Mouse (Mus musculus): ENCODE results near the gene Uqcrh. TPM values are rescaled to one million over a fixed set of nuclear protein-coding genes. Genes with fewer than 3 reads are reported as not detected.

Gene Uqcrh
- polyA plus RNA-seq, 1 experiment from 2014 or later: 583 TPM

Other genes with a start within 250 kb of the Uqcrh start
- gene Mob3c, start 247.0 kb downstream of the Uqcrh start, polyA plus RNA-seq (2014; fragmentation: Nextera tagmentation; extraction: Ambion mirVana): 3.1 and 3.9 TPM in 2 replicates
- 19.6 and 20.0 TPM in 2 replicates for gene Mknk1, start 235.9 kb downstream of the Uqcrh start, polyA plus RNA-seq (2014; fragmentation: Nextera tagmentation; extraction: Ambion mirVana)
- gene Kncn, start 190.7 kb downstream of the Uqcrh start, polyA plus RNA-seq (2014; fragmentation: Nextera tagmentation; extraction: Ambion mirVana): 0.31 TPM in 1 of 2 replicates, not detected in the other
- gene 6430628N08Rik, start 184.4 kb downstream of the Uqcrh start, polyA plus RNA-seq (2014; fragmentation: Nextera tagmentation; extraction: Ambion mirVana): not detected in 2 replicates
- 0.05 TPM in 2 replicates for gene Dmbx1, start 135.1 kb downstream of the Uqcrh start, polyA plus RNA-seq (2014; fragmentation: Nextera tagmentation; extraction: Ambion mirVana)
- gene Faah, start 57.1 kb downstream of the Uqcrh start, polyA plus RNA-seq (2014; fragmentation: Nextera tagmentation; extraction: Ambion mirVana): 7.0 and 7.3 TPM in 2 replicates
- 14.2 and 15.3 TPM in 2 replicates for gene Nsun4, start 21.2 kb downstream of the Uqcrh start, polyA plus RNA-seq (2014; fragmentation: Nextera tagmentation; extraction: Ambion mirVana)
- gene Lrrc41, start 198 bp upstream of the Uqcrh start, polyA plus RNA-seq (2014; fragmentation: Nextera tagmentation; extraction: Ambion mirVana): 67.9 and 74.0 TPM in 2 replicates
- 18.1 and 18.2 TPM in 2 replicates for gene Rad54l, start 48.6 kb upstream of the Uqcrh start, polyA plus RNA-seq (2014; fragmentation: Nextera tagmentation; extraction: Ambion mirVana)
- gene Pomgnt1, start 48.8 kb upstream of the Uqcrh start, polyA plus RNA-seq (2014; fragmentation: Nextera tagmentation; extraction: Ambion mirVana): 54.8 and 56.0 TPM in 2 replicates
- gene Lurap1, start 76.3 kb upstream of the Uqcrh start, polyA plus RNA-seq (2014; fragmentation: Nextera tagmentation; extraction: Ambion mirVana): 1.5 and 1.9 TPM in 2 replicates
- not detected in 2 replicates for gene Tspan1, start 92.5 kb upstream of the Uqcrh start, polyA plus RNA-seq (2014; fragmentation: Nextera tagmentation; extraction: Ambion mirVana)
- not detected in 2 replicates for gene 1700042G07Rik, start 98.3 kb upstream of the Uqcrh start, polyA plus RNA-seq (2014; fragmentation: Nextera tagmentation; extraction: Ambion mirVana)
- not detected in 2 replicates for gene Gm49337, start 98.3 kb upstream of the Uqcrh start, polyA plus RNA-seq (2014; fragmentation: Nextera tagmentation; extraction: Ambion mirVana)
- 71.4 and 93.5 TPM in 2 replicates for gene Pik3r3, start 146.5 kb upstream of the Uqcrh start, polyA plus RNA-seq (2014; fragmentation: Nextera tagmentation; extraction: Ambion mirVana)

Measured in forebrain, embryonic 14.5 days (tissue).